Mouse (Mus musculus) heart, adult 2 months (tissue): ENCODE measurements around the gene Zfp750. TPM values are rescaled to one million over a fixed set of nuclear protein-coding genes. Genes with fewer than 3 reads are reported as not detected.

Source experiments
- DNase-seq, 2 experiments: peaks; one replicate each; pipeline ENCODE4 v3.0.0; 2021
- H3K27ac ChIP-seq: fragments of 200-600 bp; 2 replicates; pipeline ENCODE4 v1.8.1; 2022
- H3K27me3 ChIP-seq: fragments of 200-500 bp; 2 replicates; pipeline ENCODE4 v1.6.1; 2012; ENCODE audit warnings: mild to moderate bottlenecking, low read length, inconsistent platforms, mixed read lengths; ENCODE audit not compliant: control insufficient read depth, insufficient read depth
- H3K36me3 ChIP-seq: fragments of 200-500 bp; 2 replicates; pipeline ENCODE4 v1.6.1; 2012; ENCODE audit warnings: low read length, inconsistent platforms; ENCODE audit not compliant: control insufficient read depth, insufficient read depth
- H3K4me1 ChIP-seq: fragments of 200-500 bp; 2 replicates; pipeline ENCODE4 v1.6.1; 2011; ENCODE audit warnings: low read length; ENCODE audit not compliant: control insufficient read depth, insufficient read depth
- H3K4me3 ChIP-seq: fragments of 200-600 bp; 2 replicates; pipeline ENCODE4 v1.8.1; 2022
- H3K79me2 ChIP-seq: fragments of 200-500 bp; replicated peaks from 2 replicates; pipeline ENCODE4 v1.6.1; 2012; ENCODE audit warnings: mild to moderate bottlenecking, inconsistent platforms, low read length, moderate library complexity, mixed read lengths; ENCODE audit not compliant: control insufficient read depth, insufficient read depth
- H3K9ac ChIP-seq: fragments of 200-500 bp; 2 replicates; pipeline ENCODE4 v1.6.1; 2012; ENCODE audit warnings: low read depth, mild to moderate bottlenecking, control low read depth, inconsistent platforms, low read length, mixed read lengths
- CTCF ChIP-seq: fragments of 200-600 bp; IDR thresholded peaks from 2 replicates; pipeline ENCODE4 v1.8.1; 2022; ENCODE audit warnings: antibody characterized with exemption, mild to moderate bottlenecking, moderate library complexity
- EP300 ChIP-seq: fragments of 200-500 bp; IDR thresholded peaks from 2 replicates; pipeline ENCODE4 v1.6.1; 2011; ENCODE audit warnings: low read depth, low read length, control low read depth; ENCODE audit not compliant: insufficient read depth
- POLR2A ChIP-seq: fragments of 200-500 bp; IDR thresholded peaks from 2 replicates; pipeline ENCODE4 v1.6.1; 2011; ENCODE audit warnings: mild to moderate bottlenecking, low read depth, low read length, control low read depth; ENCODE audit not compliant: insufficient read depth
- WGBS: fragments of 180-500 bp; shearing (Covaris S2); methylation state at CpG from one replicate; pipeline ENCODE4 v1.1.7; 2018; 5-methylcytosine and 5-hydroxymethylcytosine counted together
- intact Hi-C: fragments of 180-260 bp; cut with DNase I; formaldehyde crosslinking; loops from one replicate; pipeline ENCODE4 v1.15.1; 2025
- polyA plus RNA-seq: library from polyadenylated mRNA; depleted of rRNA; stranded (reverse); fragments of >200 nt; gene quantifications from 2 replicates; pipeline ENCODE4 v1.2.3, GENCODE M21; 2012
- total RNA-seq, 2 experiments: library from RNA; stranded (reverse); gene quantifications; 2 replicates each; pipeline ENCODE4 v1.2.3; 2021

Gene Zfp750
- total and polyA plus RNA-seq, 3 experiments: 0.09 to 0.21 (median 0.14) TPM

DNA sequence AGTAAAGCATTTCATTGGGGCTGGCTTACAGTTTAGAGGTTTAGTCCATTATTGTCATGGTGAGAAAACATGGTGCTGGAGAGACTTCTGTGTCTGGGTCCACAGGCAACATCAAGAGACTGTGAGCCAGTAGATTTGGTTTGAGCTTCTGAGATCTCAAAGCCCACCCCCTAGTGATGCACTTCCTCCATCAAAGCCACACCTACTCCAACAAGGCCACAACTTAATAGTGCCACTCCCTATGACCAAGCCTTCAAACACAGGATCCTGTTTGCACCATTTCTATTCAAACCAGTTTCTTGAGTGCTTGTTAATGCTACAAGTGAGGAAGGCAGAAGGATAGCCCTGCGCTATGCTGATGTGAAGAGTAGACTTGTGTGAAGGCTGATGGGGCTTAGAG is 38.8 kb upstream of the Zfp750 start:
- H3K36me3 ChIP-seq: no peaks in the 10 kb centered on the region
- no peaks in the 10 kb centered on the region for H3K79me2 ChIP-seq
- no peaks in the 10 kb centered on the region for H3K4me1 ChIP-seq
- 100% methylated on average over 1 of the region's 1 CpGs for WGBS
- no peaks in the 10 kb centered on the region for H3K27me3 ChIP-seq
- no peak overlapping the region for H3K4me3 ChIP-seq
- no peak overlapping the region for H3K27ac ChIP-seq
- no peak for TF ChIP-seq EP300
- no peak for TF ChIP-seq CTCF
- no peak for TF ChIP-seq POLR2A
- no peak overlapping the region for H3K9ac ChIP-seq
- intact Hi-C loops: no loop called here
- DNase-seq: no peak

DNA sequence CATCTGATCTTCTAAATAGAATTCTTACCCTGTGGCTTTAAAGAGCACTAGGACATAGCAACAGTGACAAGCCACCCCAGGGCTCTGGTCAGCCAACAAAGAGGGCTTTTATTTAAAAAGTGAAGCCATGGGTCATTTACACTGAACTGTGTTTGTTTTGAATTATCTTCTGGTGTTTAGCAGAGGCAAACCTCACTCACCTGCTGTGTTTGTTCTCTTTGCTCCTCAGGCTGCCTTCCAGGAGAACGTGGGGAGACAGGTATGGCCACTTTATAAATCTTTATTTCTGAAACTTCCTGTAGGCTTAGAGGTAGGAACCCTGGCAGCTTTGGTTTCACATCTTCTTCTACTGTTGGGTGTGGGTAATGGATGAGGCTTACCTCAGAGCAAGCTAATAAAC is 37.6 kb upstream of the Zfp750 start:
- intact Hi-C loops: no loop called here
- Histone ChIP-seq H3K27me3 (no peaks in the 10 kb centered on the region), H3K27ac (no peak overlapping the region), H3K36me3 (no peaks in the 10 kb centered on the region), H3K9ac (no peak overlapping the region), H3K79me2 (no peaks in the 10 kb centered on the region), H3K4me1 (peaks cover 3% of the 10 kb centered on the region; the same call in 1 of the 2 replicates), H3K4me3 (no peak overlapping the region)
- DNase-seq: no peak
- TF ChIP-seq EP300: no peak
- no peak for TF ChIP-seq POLR2A
- TF ChIP-seq CTCF: no peak
- WGBS: 86% methylated on average over 1 of the region's 1 CpGs

DNA sequence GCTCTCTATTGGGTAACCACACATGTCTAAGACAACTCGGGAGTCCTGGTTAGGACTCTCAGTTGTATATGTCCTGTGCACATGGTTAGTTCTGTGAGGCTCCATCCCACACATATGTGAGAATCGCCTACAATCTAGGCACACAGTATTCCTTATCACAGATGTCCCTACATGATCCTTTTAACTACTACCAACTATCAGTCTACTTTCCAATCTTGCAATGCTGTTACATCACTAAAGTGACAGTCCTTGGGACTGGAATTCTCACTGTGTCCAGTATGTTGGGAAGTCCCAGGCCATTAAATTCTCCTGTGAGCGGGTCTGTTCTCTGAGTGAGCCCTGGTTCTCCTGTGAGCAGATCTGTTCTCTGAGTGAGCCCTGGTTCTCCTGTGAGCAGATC is 34.3 kb upstream of the Zfp750 start:
- H3K27me3 ChIP-seq: no peaks in the 10 kb centered on the region
- DNase-seq: no peak
- no peaks in the 10 kb centered on the region for H3K36me3 ChIP-seq
- intact Hi-C loops: no loop called here
- no peak overlapping the region for H3K9ac ChIP-seq
- no peaks in the 10 kb centered on the region for H3K79me2 ChIP-seq
- no peak for TF ChIP-seq CTCF
- TF ChIP-seq EP300: no peak
- TF ChIP-seq POLR2A: no peak
- peaks cover 4% of the 10 kb centered on the region for H3K4me1 ChIP-seq
- no peak overlapping the region for H3K27ac ChIP-seq
- no peak overlapping the region for H3K4me3 ChIP-seq
- 91% methylated on average over 3 of the region's 3 CpGs for WGBS

DNA sequence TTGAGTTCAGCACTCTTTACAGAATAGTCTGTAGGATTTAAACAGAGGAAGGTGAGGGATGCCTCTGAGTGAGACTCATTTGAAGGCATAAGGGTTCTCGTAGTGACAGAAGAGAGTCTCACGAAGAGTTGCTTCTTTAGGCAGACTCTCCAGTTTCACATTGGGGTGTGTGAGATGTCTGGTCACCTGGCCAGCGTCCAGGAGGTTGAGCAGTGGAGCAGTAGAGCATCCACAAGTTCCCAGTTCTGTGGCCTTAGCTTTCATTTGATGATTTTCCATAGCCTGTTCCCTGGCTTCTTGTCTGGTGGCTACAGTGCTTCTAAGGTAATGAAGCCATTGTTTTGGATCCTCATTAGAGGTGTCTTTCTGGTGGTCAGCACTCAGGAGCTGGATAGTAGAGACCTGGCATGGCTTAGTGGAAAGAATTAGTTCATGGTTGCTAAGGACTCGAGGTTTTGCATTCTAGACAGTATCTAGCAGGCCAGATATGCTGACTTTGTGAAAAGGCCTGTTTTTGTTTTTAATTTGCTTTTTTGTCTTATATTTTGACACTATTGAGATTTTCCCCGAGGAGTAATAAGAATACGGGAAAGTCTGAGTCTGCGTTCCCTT is 33.8 kb upstream of the Zfp750 start:
- H3K9ac ChIP-seq: no peak overlapping the region
- no peaks in the 10 kb centered on the region for H3K27me3 ChIP-seq
- H3K79me2 ChIP-seq: no peaks in the 10 kb centered on the region
- no peak for TF ChIP-seq POLR2A
- TF ChIP-seq EP300: no peak
- TF ChIP-seq CTCF: no peak
- H3K4me3 ChIP-seq: no peak overlapping the region
- intact Hi-C loops: no loop called here
- H3K36me3 ChIP-seq: no peaks in the 10 kb centered on the region
- H3K27ac ChIP-seq: no peak overlapping the region
- no peak for DNase-seq
- WGBS: 71% methylated on average over 7 of the region's 7 CpGs
- H3K4me1 ChIP-seq: peaks cover 4% of the 10 kb centered on the region

DNA sequence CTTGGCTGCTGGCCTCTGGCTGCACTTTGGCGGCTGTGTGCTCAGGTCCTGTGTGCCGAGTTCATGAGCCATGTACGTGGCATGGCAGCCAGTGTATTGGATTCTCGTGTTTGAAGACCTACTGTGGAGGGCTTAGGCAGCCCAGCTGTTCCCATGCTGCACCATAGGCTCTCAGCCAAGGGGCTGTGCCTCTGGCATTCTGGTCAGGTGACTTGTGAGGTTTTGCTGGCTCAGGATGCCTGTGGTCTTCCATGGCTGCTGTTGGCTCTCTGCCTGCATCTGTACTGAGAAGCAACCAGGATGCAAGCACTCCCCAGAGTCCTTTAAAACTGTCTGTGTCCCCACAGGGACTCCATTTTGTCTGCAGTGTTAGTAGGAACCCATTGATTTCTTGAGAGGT is 33.0 kb upstream of the Zfp750 start:
- no peaks in the 10 kb centered on the region for H3K79me2 ChIP-seq
- no peak overlapping the region for H3K9ac ChIP-seq
- 72% methylated on average over 4 of the region's 4 CpGs for WGBS
- intact Hi-C loops: no loop called here
- H3K4me3 ChIP-seq: no peak overlapping the region
- DNase-seq: peak; percentile 26 to 29
- H3K4me1 ChIP-seq: peaks cover 4% of the 10 kb centered on the region
- no peaks in the 10 kb centered on the region for H3K36me3 ChIP-seq
- no peak overlapping the region for H3K27ac ChIP-seq
- H3K27me3 ChIP-seq: no peaks in the 10 kb centered on the region
- no peak for TF ChIP-seq POLR2A
- no peak for TF ChIP-seq EP300
- no peak for TF ChIP-seq CTCF

DNA sequence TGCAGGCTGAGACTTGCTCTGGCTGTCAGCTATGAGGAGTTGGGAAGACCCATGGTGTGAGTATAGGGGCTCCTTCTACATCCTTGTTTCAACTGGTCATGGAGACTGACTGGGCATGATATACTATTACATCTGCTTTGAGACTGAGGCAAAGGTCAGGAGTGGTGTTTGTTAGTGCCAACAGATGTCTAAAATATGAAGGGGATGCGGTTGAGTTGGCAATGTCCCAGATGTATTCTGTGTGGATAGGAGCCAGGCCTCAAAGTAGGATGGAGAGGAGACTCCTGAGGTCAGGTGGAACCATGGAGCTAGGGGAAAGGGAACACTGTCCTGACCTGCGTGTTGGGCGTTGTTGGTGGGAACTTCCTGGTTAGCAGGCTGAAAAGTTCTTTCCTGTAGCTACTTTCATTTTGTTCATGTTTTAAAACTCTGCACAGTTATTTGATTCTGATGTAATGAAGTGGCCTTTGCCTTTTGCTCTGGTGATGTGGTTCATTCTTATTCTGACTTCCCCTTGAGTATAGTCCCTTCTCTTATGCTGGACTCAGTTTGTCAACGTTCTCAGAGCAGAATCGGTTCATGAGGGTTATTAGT is 32.2 kb upstream of the Zfp750 start:
- intact Hi-C loops: no loop called here
- no peaks in the 10 kb centered on the region for H3K36me3 ChIP-seq
- H3K4me3 ChIP-seq: no peak overlapping the region
- H3K27ac ChIP-seq: no peak overlapping the region
- TF ChIP-seq POLR2A: no peak
- no peak for TF ChIP-seq EP300
- H3K4me1 ChIP-seq: peaks cover 4% of the 10 kb centered on the region
- H3K79me2 ChIP-seq: no peaks in the 10 kb centered on the region
- no peaks in the 10 kb centered on the region for H3K27me3 ChIP-seq
- DNase-seq: no peak
- whole genome bisulfite sequencing: 66% methylated on average over 5 of the region's 5 CpGs
- H3K9ac ChIP-seq: no peak overlapping the region
